Mouse (Mus musculus) inflammation-experienced regulatory T-cells, adult 6 months (primary cell): Measurements from ENCODE around the gene Vmn1r4. TPM values are rescaled to one million over a fixed set of nuclear protein-coding genes. Genes with fewer than 3 reads are reported as not detected.

Experiments used
- ATAC-seq: one replicate; pipeline ENCODE4 v1.8.0; 2017
- polyA plus RNA-seq, 3 experiments: library from polyadenylated mRNA; unstranded; fragments of 100-300 nt; shearing (Covaris generic); gene quantifications; one replicate each; pipeline ENCODE4 v1.2.1; 2017

Vmn1r4 gene
- polyA plus RNA-seq: not detected

DNA sequence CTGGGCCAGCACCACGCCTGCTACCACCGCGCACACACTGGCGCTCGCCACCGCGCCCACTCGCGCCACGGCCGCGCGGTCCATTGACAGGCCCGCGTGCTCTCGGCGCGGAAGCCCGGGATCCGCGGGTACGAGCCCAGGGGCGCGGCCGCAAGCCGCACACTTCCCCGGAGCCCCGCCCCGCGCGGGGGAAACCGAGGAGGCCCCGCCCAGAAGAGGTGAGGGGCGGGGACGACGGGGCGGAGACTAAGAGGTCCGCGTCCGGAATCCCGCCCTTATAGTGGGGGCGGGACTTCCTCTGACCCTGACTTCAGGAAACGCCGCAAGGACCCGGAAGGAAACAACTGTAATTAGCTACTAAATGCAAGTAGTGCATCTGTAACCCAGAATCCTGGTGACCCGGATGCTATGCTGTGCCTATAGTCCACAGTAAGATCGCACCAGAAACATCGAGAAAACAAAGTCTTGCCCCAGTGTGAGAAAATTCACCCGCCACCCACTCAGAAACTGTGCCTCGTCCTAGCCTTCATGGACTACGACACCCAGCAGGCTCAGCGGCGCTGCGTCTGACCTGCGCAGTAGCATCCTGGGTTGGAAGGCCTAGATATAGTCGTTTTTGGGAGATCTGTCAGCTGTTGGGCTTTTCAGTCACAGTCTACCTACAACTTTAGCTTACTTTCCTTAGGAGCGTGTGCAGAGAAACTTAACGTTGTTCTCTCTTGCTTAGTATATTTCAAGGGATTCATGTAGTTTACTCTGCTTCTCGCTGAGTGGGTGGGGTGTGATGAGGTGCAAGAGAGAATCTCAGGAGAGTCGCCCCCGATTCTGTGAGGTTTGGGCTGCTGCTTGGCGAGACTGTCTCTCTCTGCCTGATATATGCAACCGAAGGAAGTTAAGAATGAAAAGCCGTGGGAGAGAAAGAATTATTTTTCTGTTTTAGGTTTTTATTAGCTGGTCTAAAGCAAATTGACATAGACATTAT is at the start of gene Vmn1r4, which contains the start of gene Nt5c3:
Gene Vmn1r4, plus strand, starts transcription at position 290 of the 982 bp plus-strand sequence.
Gene Nt5c3, minus strand, starts transcription at position 207 of the 982 bp plus-strand sequence.
- ATAC-seq: peak; percentile 91

GRCm38 (mm10) chr6:56876870-56877269 is 46.9 kb upstream of the Vmn1r4 start:
- ATAC-seq: no peak

DNA sequence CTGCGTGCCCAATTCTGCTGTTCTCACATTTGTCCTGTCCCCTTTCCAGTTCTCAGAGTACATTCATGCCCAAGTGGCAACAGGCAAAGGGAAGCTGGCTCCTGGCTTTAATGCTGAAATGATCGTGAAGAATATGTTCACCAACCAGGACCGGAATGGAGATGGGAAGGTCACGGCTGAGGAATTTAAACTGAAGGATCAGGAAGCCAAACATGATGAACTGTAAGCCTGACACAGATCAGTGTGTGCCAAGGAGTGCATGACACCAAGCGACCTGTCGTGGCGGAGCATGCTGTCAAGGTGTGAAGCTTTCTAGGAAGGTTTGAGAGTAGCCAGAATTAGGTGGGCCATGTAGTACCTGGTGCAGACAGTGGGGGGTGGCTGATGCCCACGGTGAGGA is 45.8 kb upstream of the Vmn1r4 start:
- ATAC-seq: no peak

DNA sequence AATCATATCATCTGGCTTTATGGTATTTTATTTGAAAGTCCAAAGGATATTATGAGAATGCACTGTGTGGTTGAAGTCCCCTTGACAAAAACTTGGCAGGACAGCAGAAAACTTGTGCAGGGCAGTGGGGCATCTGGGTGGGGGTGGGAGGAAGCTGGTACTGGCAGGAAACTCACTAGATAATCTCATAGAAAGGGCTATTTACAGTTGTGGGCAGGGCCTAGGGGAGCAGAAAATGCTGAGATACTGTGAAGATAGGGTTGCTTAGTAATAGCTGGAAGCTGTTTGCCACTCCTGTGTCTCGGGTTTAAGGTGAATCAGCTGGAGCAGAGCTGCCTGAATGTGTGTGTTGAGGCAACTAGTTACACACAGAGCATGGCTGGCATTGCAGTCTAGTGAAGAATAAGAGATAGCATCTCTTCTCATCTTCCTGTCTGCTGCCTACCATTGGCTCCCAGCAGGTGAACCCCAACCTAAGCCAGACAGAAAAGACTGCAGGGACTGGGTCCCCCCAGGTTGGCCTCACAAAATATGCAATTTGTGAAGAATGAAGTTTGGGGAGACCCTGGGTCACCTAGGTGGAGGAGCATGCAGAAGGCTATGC is 44.4 kb upstream of the Vmn1r4 start:
- peak; percentile 76 for ATAC-seq

DNA sequence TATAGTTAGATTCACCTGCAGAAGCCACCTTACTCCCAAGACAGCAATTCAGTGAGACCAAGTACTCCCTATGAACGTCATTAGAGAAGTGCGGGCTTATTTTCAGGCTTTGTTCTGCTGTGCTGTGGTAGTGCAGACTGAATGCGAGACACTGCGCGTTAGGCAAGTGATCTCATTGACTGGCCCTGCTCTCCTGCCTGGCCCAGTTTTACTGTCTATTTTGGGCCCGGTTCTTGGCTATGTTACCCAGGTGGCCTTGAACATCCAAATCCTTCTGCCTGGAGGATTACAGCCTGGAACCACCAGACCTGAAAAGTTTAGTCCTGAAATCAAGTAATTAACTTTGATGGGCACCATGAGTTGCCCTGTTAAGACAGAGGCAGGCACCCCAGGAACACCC is 35.3 kb upstream of the Vmn1r4 start:
- no peak for ATAC-seq

DNA sequence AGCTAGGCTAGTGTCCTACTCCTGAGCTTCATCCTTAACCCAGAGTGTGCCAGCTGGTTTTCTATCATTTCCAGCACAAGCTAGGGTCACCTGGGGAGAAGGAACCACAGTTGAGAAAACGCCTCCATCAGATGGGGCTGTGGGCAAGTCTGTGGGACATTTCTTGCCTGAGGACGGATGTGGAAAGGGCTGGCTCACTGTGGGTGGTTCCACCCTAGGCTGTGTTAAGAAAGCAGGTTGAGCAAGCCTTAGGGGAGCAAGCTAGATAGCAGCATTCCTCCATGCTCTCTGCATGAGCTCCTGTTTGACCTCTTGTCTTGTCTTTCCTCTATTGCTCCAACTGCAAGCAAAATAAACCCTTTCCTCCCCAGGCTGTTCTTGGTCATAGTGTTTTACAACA is 33.1 kb upstream of the Vmn1r4 start:
- no peak for ATAC-seq

DNA sequence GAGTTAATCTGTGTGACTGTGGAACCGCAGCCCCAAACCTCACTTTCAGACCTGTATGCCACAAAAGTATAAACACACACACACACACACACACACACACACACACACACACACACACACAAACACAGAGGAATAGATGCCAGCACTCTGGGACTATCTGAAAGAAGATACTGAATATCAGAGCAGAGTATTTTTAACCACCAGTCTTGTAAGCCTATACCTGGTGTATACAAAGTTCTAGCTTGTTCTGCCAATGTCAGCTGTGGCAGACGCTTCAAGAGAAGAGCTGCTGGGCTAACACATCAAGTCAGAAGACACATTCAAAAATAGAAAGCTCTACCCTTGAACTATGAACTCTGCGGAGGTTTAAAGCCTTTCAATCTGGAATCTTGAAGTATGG is 24.2 kb upstream of the Vmn1r4 start:
- ATAC-seq: no peak

DNA sequence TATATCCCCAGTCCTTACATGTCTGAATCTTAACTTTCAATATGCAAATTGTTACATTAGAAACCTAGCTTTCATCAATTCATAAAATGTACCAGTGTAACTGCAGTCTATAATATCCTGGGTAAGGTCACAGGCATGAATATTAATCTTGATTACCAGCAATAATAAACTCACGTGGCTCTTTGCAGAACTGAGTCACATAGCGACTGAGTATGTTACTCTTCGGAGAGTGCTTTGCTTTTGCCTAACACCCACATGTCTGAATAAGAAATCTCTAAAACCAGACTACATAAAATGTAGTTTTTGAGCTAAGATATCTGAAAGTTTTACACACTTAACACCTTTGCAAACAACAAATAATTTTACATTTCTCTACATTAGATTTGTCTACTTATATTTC is 22.5 kb upstream of the Vmn1r4 start:
- ATAC-seq: peak; percentile 39

DNA sequence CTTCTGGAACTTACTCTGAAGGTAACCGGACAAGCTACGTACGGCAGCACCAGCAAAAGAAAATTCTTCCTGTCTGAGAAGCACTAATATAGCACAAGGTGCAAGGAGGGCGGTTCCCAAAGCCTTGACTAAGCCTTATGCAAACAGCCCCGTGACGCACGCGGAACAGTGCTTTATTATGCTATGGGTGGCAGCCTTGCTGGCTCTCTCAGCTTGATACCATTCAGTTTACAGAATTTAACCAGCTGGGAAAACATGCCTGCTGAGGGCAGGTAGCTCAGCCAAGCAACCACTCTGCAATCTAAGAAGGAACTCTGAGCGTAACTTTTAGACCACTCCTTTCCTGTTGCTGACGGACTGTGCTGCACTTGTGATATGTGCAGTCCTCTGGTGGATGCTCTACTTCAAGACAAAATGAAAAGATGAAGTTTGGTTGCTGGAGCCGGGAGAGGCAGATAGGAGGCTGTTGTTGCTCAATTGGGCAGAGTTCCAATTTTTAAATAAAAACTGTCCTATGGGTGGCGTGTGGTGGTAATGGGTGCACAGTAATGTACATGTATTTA is 21.9 kb upstream of the Vmn1r4 start:
- peak; percentile 96 for ATAC-seq

DNA sequence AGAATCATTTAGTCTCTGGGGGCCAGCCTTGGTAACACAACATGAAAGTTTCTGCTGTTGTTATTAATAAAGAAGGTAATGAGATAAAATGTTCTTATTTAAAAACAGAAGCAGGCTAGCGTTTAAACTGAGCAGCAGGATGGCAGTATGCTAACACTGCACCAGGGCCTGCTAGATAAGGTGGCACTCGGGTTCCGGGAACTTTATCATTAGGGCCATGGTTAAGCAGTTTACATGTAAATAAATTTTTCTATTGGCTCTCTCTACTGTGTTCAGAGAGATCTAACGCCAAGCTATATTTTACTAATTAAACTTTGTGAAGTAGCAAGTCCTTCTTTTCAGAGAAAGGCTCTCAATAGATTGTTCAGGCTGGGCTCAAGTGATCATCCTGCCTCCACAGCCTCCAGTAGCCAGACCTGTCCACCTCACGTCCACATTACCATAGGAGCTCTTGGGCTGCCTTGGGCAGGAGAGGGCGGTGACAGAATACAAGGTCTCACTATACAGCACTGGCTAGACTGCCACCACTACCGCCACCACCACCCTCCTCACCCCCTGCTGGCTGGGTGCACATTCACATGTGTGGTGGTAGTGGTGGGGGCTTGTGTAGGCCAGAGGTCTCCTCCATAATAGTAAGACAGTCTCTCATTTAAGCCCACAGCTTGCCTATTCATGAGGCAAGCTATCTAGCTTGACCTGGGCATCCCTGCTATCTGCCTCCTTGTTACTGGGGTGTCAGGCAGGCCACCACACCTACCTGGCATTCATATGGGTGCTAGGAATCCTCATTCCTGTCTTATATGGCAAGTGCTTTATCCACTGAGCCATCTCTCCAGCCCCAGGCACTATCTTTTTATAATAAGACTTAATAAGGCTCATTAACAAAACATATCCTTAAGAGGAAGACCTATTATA is 21.0 kb upstream of the Vmn1r4 start:
- ATAC-seq: no peak

GRCm38 (mm10) chr6:56903831-56904230 is 20.0 kb upstream of the Vmn1r4 start:
- no peak for ATAC-seq

DNA sequence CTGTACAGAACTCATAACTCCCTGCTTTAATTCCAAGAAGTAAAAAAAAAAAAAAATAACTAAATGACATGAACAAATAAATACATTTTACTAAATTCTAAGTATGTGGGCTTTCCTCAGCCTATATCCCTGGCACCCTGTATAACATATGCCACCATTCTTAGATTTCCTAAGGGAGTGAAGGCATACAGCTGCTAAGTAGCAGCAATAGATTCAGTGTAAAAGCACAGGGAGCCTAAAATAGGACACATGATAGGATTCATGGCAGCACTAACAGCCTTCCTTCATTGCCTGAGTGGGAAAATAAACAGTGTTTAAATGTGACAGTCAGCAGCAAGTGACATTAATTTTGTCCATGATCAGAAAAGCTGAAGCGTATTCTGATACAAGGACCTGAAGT is 19.5 kb upstream of the Vmn1r4 start:
- ATAC-seq: no peak

DNA sequence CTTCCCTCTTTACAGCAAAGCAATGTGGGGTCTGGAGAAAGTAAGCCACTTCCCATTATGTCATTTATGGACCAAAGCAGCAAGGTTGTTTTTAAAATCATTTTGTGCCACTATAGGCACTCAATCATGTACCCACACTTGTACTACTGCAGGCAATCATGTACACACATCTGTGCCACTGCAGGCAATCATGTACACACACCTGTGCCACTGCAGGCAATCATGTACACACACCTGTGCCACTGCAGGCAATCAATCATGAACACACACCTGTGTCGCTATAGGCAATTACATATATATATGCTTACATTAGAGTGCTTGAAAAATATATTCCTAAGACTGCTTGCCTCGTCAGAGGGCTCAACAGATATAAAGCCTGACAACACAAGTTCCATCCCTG is 18.8 kb upstream of the Vmn1r4 start:
- no peak for ATAC-seq

DNA sequence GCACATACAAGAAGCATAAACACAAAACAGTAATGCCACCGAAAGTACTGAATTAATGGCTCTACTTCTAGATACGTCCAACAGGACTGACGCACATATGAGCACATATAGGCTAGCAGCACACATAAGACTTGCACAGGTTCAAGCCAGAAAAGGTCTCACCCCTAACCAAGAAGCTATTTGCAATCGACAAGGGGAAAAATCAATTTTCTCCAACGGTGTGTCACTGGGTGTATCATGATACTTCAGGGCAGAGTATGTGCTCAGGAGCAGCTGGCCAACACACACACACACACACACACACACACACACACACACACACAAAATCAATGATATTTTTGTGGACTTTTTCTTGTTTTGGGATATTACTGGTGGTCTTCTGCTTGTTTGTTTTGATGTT is 18.3 kb upstream of the Vmn1r4 start:
- ATAC-seq: no peak

GRCm38 (mm10) chr6:56906121-56906846 is 17.5 kb upstream of the Vmn1r4 start:
- no peak for ATAC-seq

DNA sequence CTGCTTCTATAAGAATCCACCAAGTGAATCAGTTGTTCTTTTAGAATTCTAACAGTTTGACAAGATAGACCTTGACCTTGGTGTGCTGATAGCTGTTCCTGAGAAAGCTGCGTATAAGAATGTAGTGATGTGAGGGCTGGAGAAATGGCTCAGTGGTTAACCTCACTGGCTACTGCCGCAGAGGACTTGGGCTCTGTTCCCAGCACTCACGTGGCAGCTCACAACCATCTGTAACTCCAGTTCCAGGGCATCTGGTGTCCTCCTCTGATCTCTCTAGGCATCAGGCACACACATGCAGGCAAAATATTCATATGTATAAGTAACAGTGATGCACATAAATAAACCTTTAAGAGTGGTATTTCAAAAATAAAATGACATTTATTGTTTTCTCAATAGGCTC is 15.8 kb upstream of the Vmn1r4 start:
- ATAC-seq: no peak

GRCm38 (mm10) chr6:56908397-56908796 is 15.4 kb upstream of the Vmn1r4 start:
- no peak for ATAC-seq

- ATAC-seq: peak; percentile 87
Measured at GRCm38 (mm10) chr6:56908912-56909311, 14.9 kb upstream of the Vmn1r4 start.

DNA sequence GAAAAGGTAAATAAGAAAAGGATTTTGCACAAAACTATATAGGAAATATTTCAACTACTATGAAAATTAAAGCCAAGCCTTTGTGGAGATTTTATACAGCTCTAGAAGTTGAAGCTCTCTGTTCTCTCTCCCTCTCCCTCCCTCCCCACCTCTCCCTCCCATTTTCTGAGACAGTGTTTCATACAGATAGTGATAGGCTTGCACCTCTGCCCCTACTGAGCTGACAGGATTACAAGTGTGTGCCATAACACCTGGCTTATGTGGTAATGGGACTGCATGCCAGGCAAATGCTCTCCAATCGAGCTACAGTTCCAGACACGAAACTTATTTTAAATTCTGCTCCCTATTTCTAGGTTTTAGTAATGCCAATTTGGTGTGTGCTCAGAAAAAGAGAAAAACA is 12.9 kb upstream of the Vmn1r4 start:
- ATAC-seq: no peak

GRCm38 (mm10) chr6:56913092-56913858 is 10.5 kb upstream of the Vmn1r4 start:
- ATAC-seq: no peak

- peak; percentile 92 for ATAC-seq
Measured at GRCm38 (mm10) chr6:56916279-56916678, 7.5 kb upstream of the Vmn1r4 start.
